Mouse (Mus musculus): ENCODE data around the gene Pik3r2.

Pik3r2 gene

GRCm38 (mm10) chr8:70772890-70773289, 3.6 kb downstream of the Pik3r2 start:
- no peak for DNase-seq (ENCODE audit: low spot score)

DNA sequence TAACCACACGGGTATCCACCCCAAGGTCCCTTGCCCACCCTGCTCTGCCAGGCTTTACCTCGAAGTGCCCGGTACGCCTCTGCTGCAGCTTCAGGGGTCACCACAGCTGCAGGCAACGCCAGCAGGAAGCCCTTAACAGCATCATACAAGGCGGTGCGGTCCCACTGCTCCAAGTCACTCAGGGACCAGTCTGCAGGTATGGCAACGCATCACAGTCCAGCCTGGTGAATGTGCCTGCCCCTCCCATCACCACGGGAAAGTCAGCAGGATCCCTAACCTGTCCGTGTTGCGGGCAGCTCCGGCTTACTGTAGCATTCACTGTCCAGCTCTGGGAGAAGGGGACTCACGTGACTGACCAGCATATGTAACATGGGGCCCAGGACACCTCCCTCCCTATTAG, 4.4 kb downstream of the Pik3r2 start:
- DNase-seq (ENCODE audit: low spot score) = no peak

- DNase-seq (ENCODE audit: low spot score) = no peak
These were observed 5.3 kb downstream of the Pik3r2 start for GRCm38 (mm10) chr8:70771217-70771616.

DNA sequence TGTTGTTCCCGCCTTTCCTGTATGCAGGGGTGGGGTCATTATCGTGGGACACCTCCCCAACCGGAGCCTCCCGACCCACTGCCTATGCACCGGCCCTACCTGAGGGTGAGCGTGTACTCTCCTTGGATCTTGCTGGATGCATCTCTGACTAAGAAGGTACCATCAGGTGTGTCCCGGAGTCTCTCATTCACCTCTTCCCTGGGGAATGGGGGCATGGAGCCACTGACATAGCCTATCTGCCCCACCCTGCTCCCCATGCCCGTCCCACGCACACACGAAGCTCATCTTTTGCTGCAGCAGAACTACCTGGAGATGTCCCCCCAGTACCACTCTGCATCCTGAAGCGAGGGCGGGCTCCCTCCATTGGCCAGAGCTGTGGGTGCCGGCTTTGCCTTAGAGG, 5.8 kb downstream of the Pik3r2 start:
- DNase-seq (ENCODE audit: low spot score) = no peak

DNA sequence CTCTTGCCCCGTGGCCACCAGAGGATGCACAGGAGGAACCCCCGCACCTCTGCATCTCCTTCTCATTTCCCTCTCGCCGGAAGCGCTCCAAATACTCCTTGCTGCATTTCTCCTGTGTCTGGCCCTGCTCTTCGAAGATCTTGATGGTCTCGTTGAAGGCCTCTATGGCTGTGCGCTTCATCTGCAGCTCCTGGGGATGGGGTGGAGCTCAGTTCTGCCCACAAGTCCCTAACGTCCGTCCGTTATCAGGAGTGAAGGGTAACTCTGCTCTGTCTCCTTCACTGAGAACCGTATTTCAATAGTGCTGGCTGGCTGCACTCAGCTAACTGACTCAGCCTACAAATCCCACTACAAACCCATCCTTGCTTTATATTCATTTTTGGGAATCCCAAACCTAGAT, 6.7 kb downstream of the Pik3r2 start:
- no peak for DNase-seq (ENCODE audit: low spot score)

DNA sequence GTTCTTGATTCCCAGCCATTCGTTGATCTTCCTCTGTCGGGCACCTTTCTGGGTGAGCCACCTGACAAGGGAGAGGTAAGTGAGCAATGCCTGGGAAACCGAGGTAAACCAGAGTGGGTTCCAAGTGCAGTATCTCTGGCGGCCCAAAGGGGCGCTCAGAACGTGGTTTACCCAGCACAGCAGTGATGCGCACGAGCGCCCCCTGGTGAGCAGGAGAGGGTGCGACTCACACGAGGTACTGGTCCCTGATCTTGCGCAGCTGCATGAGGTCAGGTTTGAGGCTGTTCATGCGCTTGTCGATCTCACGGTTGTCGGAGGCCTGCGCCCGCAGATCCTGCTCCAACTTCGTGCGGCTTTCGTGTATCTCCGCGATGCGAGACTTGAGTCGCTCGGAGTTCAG, 7.2 kb downstream of the Pik3r2 start:
- peak; percentile 87 for DNase-seq (ENCODE audit: low spot score)

- no peak for DNase-seq (ENCODE audit: low spot score)
These were observed 7.6 kb downstream of the Pik3r2 start for GRCm38 (mm10) chr8:70768956-70769355.

- no peak for DNase-seq (ENCODE audit: low spot score)
These were observed 8.2 kb downstream of the Pik3r2 start for GRCm38 (mm10) chr8:70768231-70768776.

DNA sequence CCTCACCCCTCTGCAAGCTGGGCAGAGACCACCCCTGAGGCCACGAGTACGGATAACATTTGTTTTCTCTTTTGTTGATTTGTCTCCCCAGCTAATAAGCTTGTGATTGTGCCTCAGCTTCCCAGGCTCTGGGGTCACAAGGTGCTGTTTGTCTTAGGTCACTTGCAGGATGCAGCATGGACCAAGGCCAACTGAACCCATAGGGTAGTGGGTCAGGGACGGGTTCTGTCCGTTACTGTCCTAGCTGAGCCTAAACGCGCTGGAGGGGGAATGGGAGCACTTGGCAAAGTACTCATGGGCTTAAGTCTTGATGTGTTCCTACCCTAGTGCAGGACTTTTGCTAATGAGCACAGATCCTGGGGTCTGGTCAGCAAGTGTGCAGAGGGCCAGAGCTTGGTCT, 9.0 kb downstream of the Pik3r2 start:
- no peak for DNase-seq (ENCODE audit: low spot score)

- no peak for DNase-seq (ENCODE audit: low spot score)
These were observed 9.7 kb downstream of the Pik3r2 start for GRCm38 (mm10) chr8:70766571-70767440.

DNA sequence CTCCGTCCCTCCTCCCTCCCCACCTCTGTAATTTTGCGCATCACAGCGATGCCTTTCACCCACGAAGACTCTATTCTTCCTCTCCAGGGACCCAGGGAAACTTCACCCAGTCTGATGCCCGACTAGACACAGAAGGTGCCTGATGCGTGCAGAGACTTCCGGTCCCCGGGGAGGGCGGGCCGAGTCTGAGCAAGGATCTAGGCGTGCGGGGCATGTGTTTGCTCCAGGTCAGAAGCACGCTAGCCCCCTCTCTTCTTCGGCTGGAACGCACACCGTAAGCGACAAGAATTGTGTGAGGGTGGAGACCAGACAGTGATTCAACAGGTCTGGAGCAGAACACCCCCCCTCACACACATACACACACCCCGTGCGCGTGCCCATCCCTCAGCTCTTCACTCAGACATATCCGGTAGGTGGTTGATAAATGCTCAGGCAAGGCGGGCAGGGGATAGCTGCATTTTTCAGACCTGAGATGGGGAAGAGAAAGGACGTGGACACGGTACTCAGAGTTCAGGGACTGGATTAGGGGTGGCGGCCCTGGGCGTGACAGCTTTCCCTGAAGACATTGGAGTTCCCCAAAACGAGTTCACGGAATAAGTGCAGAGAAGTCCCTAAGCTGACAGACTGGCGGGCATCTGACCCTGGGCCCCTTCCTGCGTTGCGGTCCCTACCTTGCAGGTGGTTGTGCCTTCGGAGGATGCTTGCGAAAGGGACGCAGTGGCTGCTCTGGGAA, 10.5 kb downstream of the Pik3r2 start:
- no peak for DNase-seq (ENCODE audit: low spot score)

GRCm38 (mm10) chr8:70765329-70765728, 11.2 kb downstream of the Pik3r2 start:
- no peak for DNase-seq (ENCODE audit: low spot score)

GRCm38 (mm10) chr8:70764676-70765075, 11.8 kb downstream of the Pik3r2 start:
- DNase-seq (ENCODE audit: low spot score) = no peak

DNA sequence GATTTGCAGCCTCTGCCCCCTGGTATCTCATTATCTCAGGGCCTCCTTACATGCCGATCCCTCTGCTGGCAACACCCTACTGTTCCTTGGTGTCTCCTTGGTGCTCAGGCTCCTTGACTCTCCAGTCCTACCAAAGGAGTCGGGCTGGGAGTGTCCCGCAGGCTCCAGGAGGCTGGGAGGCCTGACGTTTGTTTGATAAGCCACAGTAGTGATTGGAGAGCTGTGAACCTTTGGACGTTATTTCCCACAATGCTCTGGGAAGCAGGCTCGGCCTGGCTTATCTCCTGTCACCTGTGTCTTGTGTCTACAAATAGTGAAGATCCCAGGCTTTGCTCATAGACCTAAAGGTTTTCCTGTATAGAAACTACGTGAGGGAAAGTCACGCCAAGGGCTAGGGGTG, 12.5 kb downstream of the Pik3r2 start:
- no peak for DNase-seq (ENCODE audit: low spot score)

DNA sequence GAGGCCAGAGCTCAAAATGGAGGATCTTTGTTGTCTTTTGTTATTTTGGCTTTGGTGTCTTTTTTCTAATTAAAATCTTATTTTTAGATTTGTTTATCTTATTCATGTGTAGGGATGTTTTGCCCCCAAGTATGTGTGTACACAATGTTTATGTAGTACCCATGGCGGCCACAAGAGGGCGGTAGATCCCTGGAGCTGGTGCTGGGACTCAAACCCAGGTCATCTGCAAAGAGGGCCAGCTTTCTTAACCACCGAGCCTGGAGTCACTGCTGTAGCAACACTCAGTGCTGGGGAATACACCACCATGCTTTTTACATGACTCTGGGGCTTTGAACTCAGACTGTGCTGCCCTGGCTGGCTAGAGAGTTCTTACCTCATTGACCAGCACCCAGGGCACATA, 13.2 kb downstream of the Pik3r2 start:
- no peak for DNase-seq (ENCODE audit: low spot score)

DNA sequence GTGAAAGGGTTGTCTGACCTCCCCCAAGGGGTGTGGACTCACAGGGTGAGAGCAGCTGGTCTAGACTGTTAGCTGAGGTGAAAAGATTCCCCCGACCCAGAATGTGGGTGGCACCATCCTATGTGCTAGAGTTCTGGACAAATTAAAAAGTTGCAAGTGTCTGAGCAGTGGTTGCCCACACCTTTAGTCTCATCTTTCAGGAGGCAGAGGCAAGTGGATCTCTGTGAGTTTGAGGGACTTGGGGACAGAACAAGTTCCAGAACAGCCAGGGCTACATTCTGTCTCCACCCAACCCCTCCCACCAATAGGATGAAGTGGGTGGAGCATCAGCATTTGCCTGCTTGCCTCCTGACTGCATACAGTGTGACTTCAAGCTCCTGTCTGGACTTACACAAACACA, 14.4 kb downstream of the Pik3r2 start:
- no peak for DNase-seq (ENCODE audit: low spot score)

DNA sequence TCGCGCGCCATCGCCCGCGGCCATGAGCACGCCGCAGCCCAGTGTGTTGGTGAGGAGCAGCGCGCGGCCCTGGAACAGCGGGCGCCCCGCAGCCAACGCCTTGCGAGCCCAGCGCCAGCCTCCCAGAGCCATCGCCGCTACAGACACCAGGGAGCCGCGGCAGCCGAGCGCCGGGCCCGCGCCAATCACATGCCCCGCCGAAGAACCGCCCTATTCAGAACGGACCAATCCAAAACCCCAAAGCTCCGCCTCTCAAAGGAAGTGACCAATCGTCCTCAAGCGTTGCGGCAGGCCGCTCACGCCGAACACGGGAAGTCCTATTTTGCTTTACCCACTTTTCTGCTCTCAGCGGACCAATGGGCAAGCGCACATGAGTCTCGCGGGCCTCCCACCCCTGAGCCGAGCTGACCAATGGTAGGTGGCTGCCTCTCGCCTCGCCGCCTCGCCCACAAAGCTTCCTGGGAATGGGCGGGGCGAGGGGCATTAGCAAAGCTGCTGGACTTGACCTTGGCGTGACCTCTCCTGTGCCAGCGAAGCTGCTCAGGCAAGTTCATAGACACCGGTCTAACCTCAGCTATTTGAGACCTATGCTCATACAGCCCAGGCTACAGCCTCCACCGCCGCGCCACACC, 15.6 kb downstream of the Pik3r2 start, which contains the start of gene Mpv17l2:
Gene Mpv17l2 (minus strand): TSS at position 172 of the 632 bp plus-strand sequence.
- DNase-seq (ENCODE audit: low spot score) = peak; percentile 73

- no peak for DNase-seq (ENCODE audit: low spot score)
These were observed 16.2 kb downstream of the Pik3r2 start for GRCm38 (mm10) chr8:70760350-70760749.

GRCm38 (mm10) chr8:70758616-70759561, 17.6 kb downstream of the Pik3r2 start:
- no peak for DNase-seq (ENCODE audit: low spot score)

GRCm38 (mm10) chr8:70758308-70758615, 18.3 kb downstream of the Pik3r2 start:
- no peak for DNase-seq (ENCODE audit: low spot score)

GRCm38 (mm10) chr8:70757523-70758307, 18.8 kb downstream of the Pik3r2 start:
- DNase-seq (ENCODE audit: low spot score) = no peak
